Mouse (Mus musculus) lung, postnatal 0 days (tissue): ENCODE data around the gene Akap11.

Experiments used
- CTCF ChIP-seq: IDR thresholded peaks from 2 replicates; pipeline ENCODE4 v1.5.1; 2016; ENCODE audit warnings: antibody characterized with exemption, mild to moderate bottlenecking
- EP300 ChIP-seq: IDR thresholded peaks from 2 replicates; pipeline ENCODE4 v1.6.1; 2016; ENCODE audit warnings: antibody characterized with exemption, mild to moderate bottlenecking, control low read depth

GRCm38 (mm10) chr14:78528461-78529425 lies 7.9 kb downstream of the Akap11 start:
- no peak for TF ChIP-seq CTCF
- no peak for TF ChIP-seq EP300
